8 mouse cellular contexts compared by ENCODE assay signal in the genomic region with DNA sequence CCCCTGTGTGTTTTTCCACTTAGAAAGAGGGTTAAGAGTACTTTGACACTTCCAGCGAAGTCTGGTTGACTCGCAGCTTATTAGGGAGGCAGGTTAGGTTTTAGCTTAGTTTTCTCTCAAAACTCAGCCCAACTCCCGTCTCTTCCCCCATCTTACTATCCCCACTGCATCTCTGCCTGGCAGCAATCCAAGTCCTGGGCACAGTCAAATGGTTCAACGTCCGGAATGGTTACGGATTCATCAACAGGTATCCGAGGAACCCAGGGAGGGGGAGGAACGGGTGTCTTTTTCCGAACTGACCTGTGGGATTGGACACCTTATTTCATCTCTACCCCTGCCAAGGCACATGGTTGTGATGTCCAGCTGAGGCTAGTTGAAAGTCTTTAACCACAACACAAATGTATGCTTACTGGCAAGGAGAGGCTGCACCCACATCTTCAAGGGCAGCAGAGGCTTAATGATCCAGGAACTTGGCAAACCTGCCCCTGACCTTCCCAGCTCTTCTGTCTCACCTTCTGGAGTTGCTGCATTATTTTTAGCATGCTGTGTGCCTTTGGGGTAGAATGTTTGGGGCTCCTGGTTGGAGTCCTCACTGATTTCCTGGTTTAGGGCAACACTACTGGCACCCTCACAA. TPM values are rescaled to one million over a fixed set of nuclear protein-coding genes. Genes with fewer than 3 reads are reported as not detected.
DNase-seq lines count a peak whose midpoint lies in the region; ATAC-seq lines count a peak whose summit lies in the region.

No protein-coding gene starts in this region.

- H3K4me1 ChIP-seq in forebrain, embryonic 10.5 days, result peaks cover 53% of the 10 kb centered on the region
- peaks cover 38% of the 10 kb centered on the region for H3K4me1 ChIP-seq in liver, embryonic 12.5 days

- ATAC-seq in liver, embryonic 12.5 days, result no peak

- H3K4me3 ChIP-seq in forebrain, embryonic 10.5 days, result peak overlapping the region; percentile 74
- H3K4me3 ChIP-seq in liver, embryonic 12.5 days, result no peak overlapping the region; the same call in 1 of the 2 replicates

- DNase-seq in adipocyte (ENCODE audit: low spot score), result peak; percentile 36
- no peak for DNase-seq in forebrain, embryonic 10.5 days (ENCODE audit: extremely low spot score, low spot score)
- DNase-seq in induced T-regulatory cell, adult 2 months (ENCODE audit: low read depth), result peak; percentile 26
- DNase-seq in thymus, postnatal 10 days (ENCODE audit: low spot score in 2 of 2), result no peak
- no peak for DNase-seq in frontal cortex, postnatal 10 days (ENCODE audit: low spot score in 2 of 2)
- no peak for DNase-seq in spleen, adult 12 weeks (ENCODE audit: low spot score)
- no peak for DNase-seq in embryo, embryonic 9.5 days (ENCODE audit: extremely low spot score)

- peak overlapping the region; percentile 91; the same call in 1 of the 2 replicates for H3K4me2 ChIP-seq in liver, embryonic 12.5 days

- H3K9me3 ChIP-seq in forebrain, embryonic 10.5 days, result no peaks in the 10 kb centered on the region
- H3K9me3 ChIP-seq in liver, embryonic 12.5 days (replicated peaks), result no peaks in the 10 kb centered on the region

- no peak overlapping the region for H3K9ac ChIP-seq in liver, embryonic 12.5 days

- no peaks in the 10 kb centered on the region; the same call in 1 of the 2 replicates for H3K36me3 ChIP-seq in forebrain, embryonic 10.5 days (replicated peaks)
- peaks cover 3% of the 10 kb centered on the region for H3K36me3 ChIP-seq in liver, embryonic 12.5 days

- H3K27me3 ChIP-seq in forebrain, embryonic 10.5 days (ENCODE audit: poor library complexity, severe bottlenecking), result peaks cover 68% of the 10 kb centered on the region
- peaks cover 73% of the 10 kb centered on the region for H3K27me3 ChIP-seq in liver, embryonic 12.5 days (replicated peaks)

- H3K27ac ChIP-seq in forebrain, embryonic 10.5 days, result no peak overlapping the region
- no peak overlapping the region for H3K27ac ChIP-seq in liver, embryonic 12.5 days

- WGBS in forebrain, embryonic 10.5 days, result 51% methylated on average over 9 of the region's 9 CpGs
- 43% methylated on average over 9 of the region's 9 CpGs for WGBS in liver, embryonic 12.5 days (ENCODE audit: insufficient replicate concordance)

RNA-seq across cellular contexts. Expression of gene Ybx2, which starts 1.2 kb away (rescaled TPM):
- polyA plus RNA-seq in forebrain, embryonic 10.5 days (2016; fragmentation: Nextera tagmentation; extraction: Ambion mirVana), result 5.7 and 6.4 TPM in 2 replicates
- polyA plus RNA-seq in liver, embryonic 12.5 days (2016; fragmentation: Nextera tagmentation; extraction: Ambion mirVana), result 0.20 and 0.25 TPM in 2 replicates

RNA-seq across cellular contexts. Expression of gene Slc2a4, which starts 11.2 kb away (rescaled TPM):
- polyA plus RNA-seq in forebrain, embryonic 10.5 days (2016; fragmentation: Nextera tagmentation; extraction: Ambion mirVana), result 14.2 and 15.7 TPM in 2 replicates
- polyA plus RNA-seq in liver, embryonic 12.5 days (2016; fragmentation: Nextera tagmentation; extraction: Ambion mirVana), result 14.9 and 17.0 TPM in 2 replicates

RNA-seq across cellular contexts. Expression of gene Eif5a, which starts 15.1 kb away (rescaled TPM):
- 2,970 and 2,997 TPM in 2 replicates for polyA plus RNA-seq in forebrain, embryonic 10.5 days (2016; fragmentation: Nextera tagmentation; extraction: Ambion mirVana)
- 2,199 and 2,266 TPM in 2 replicates for polyA plus RNA-seq in liver, embryonic 12.5 days (2016; fragmentation: Nextera tagmentation; extraction: Ambion mirVana)

RNA-seq across cellular contexts. Expression of gene Gps2, which starts 23.1 kb away (rescaled TPM):
- polyA plus RNA-seq in forebrain, embryonic 10.5 days (2016; fragmentation: Nextera tagmentation; extraction: Ambion mirVana), result 92.4 and 97.3 TPM in 2 replicates
- polyA plus RNA-seq in liver, embryonic 12.5 days (2016; fragmentation: Nextera tagmentation; extraction: Ambion mirVana), result 125 TPM in 2 replicates

RNA-seq across cellular contexts. Expression of gene Cldn7, which starts 27.7 kb away (rescaled TPM):
- polyA plus RNA-seq in forebrain, embryonic 10.5 days (2016; fragmentation: Nextera tagmentation; extraction: Ambion mirVana), result 19.7 and 21.9 TPM in 2 replicates
- 2.8 and 3.3 TPM in 2 replicates for polyA plus RNA-seq in liver, embryonic 12.5 days (2016; fragmentation: Nextera tagmentation; extraction: Ambion mirVana)

Comparison
In these comparisons a context has a peak if more than half of its experiments do, and no peak if none do; other contexts are left out.
1. DNase-seq: peak in adipocyte (single experiment) and induced T-regulatory cell, adult 2 months (single experiment); none in forebrain, embryonic 10.5 days (single experiment), thymus, postnatal 10 days (0 of 2), frontal cortex, postnatal 10 days (0 of 2), spleen, adult 12 weeks (single experiment) and embryo, embryonic 9.5 days (single experiment).